In genomic region chr4:129633852-129634251, GRCm38 (mm10) we compare ENCODE assay signal across 24 mouse cellular contexts. TPM values are rescaled to one million over a fixed set of nuclear protein-coding genes. Genes with fewer than 3 reads are reported as not detected.
DNase-seq lines count a peak whose midpoint lies in the region; ATAC-seq and TF ChIP-seq lines count a peak whose summit lies in the region.
"Had no signal": no experiment of that assay in that cellular context is flagged by ENCODE, and none has a peak within 500 bp of the region (broad histone marks: within the 10 kb centered on the region; RNA-seq: fewer than 3 reads in every experiment).

No protein-coding gene starts in this region.

- peak overlapping the region; percentile 35; the same call in 1 of the 2 replicates for H3K27ac ChIP-seq in intestine, postnatal 0 days (ENCODE audit: low read depth, low read length)
- H3K27ac ChIP-seq in intestine, embryonic 16.5 days (ENCODE audit: low read length) = no peak overlapping the region
- H3K27ac ChIP-seq in liver, embryonic 14.5 days = no peak overlapping the region
- H3K27ac ChIP-seq: forebrain, embryonic 10.5 days; heart, adult 2 months; heart, embryonic 13.5 days; neural tube, embryonic 12.5 days had no signal

- H3K4me1 ChIP-seq in intestine, postnatal 0 days (replicated peaks; ENCODE audit: control insufficient read depth, insufficient read depth, low read length) = no peaks in the 10 kb centered on the region; the same call in 1 of the 2 replicates
- peaks cover 5% of the 10 kb centered on the region for H3K4me1 ChIP-seq in intestine, embryonic 16.5 days (ENCODE audit: control insufficient read depth, insufficient read depth, low read length)
- H3K4me1 ChIP-seq in erythroblast, embryonic 14.5 days (ENCODE audit: control insufficient read depth) = peaks cover 47% of the 10 kb centered on the region
- H3K4me1 ChIP-seq in liver, embryonic 14.5 days (replicated peaks; ENCODE audit: control insufficient read depth in 2 of 2, insufficient read depth in 2 of 2, low read length in 1 of 2) = peaks cover 7 to 14% of the 10 kb centered on the region in 2 experiments

- no peak overlapping the region for H3K4me2 ChIP-seq in intestine, postnatal 0 days (replicated peaks; ENCODE audit: low read depth)
- H3K4me2 ChIP-seq in intestine, embryonic 16.5 days (ENCODE audit: low read depth, low read length) = no peak overlapping the region
- peak overlapping the region; percentile 40 for H3K4me2 ChIP-seq in liver, embryonic 14.5 days (ENCODE audit: low read depth)
- H3K4me2 ChIP-seq: heart, embryonic 13.5 days; neural tube, embryonic 12.5 days had no signal

- TF ChIP-seq CTCF in intestine, postnatal 0 days (IDR thresholded peaks at IDR 0.05; ENCODE audit: low read depth) = no peak
- no peak for TF ChIP-seq CTCF in liver, embryonic 14.5 days (IDR thresholded peaks at IDR 0.05; ENCODE audit: low read depth)

- H3K36me3 ChIP-seq in intestine, postnatal 0 days (ENCODE audit: control insufficient read depth, insufficient read depth) = peaks cover 93% of the 10 kb centered on the region
- H3K36me3 ChIP-seq in intestine, embryonic 16.5 days (ENCODE audit: control insufficient read depth, insufficient read depth, low read length) = peaks cover 41% of the 10 kb centered on the region
- peaks cover 93% of the 10 kb centered on the region for H3K36me3 ChIP-seq in erythroblast, embryonic 14.5 days (ENCODE audit: control insufficient read depth)
- peaks cover 88% of the 10 kb centered on the region for H3K36me3 ChIP-seq in liver, embryonic 14.5 days (replicated peaks; ENCODE audit: control insufficient read depth, insufficient read depth, low read depth)

- H3K4me3 ChIP-seq in intestine, postnatal 0 days (ENCODE audit: low read depth, low read length) = no peak overlapping the region
- no peak overlapping the region for H3K4me3 ChIP-seq in intestine, embryonic 16.5 days (ENCODE audit: low read length)
- H3K4me3 ChIP-seq in erythroblast, embryonic 14.5 days (replicated peaks) = peak overlapping the region; percentile 9
- no peak overlapping the region for H3K4me3 ChIP-seq in liver, embryonic 14.5 days (ENCODE audit: insufficient read depth in 1 of 2, low read depth in 2 of 2, low read length in 2 of 2)
- H3K4me3 ChIP-seq: forebrain, embryonic 10.5 days; heart, adult 2 months; heart, embryonic 13.5 days; megakaryocyte, embryonic 14.5 days; neural tube, embryonic 12.5 days had no signal

- no peaks in the 10 kb centered on the region for H3K9me3 ChIP-seq in intestine, postnatal 0 days (ENCODE audit: control insufficient read depth)
- H3K9me3 ChIP-seq in intestine, embryonic 16.5 days (ENCODE audit: control insufficient read depth, low read length) = no peaks in the 10 kb centered on the region
- H3K9me3 ChIP-seq in erythroblast, embryonic 14.5 days (ENCODE audit: control insufficient read depth, low read length) = no peaks in the 10 kb centered on the region
- no peaks in the 10 kb centered on the region for H3K9me3 ChIP-seq in liver, embryonic 14.5 days (ENCODE audit: control insufficient read depth, low read length)
- H3K9me3 ChIP-seq: forebrain, embryonic 10.5 days; heart, embryonic 13.5 days; megakaryocyte, embryonic 14.5 days; neural tube, embryonic 12.5 days had no signal

- DNase-seq in liver, embryonic 14.5 days (ENCODE audit: low read depth in 3 of 3, low spot score in 3 of 3) = no peak
- no peak for DNase-seq in yolk sac, embryonic 10.5 days (ENCODE audit: low spot score)
- DNase-seq in T-cell, adult 2 months (ENCODE audit: low spot score) = no peak
- DNase-seq in adrenal gland, postnatal 4 days (ENCODE audit: low spot score in 2 of 2) = no peak
- DNase-seq: adrenal gland, postnatal 10 days; cerebellum, adult 8-10 months; cerebellum, postnatal 36 days; gastrocnemius, postnatal 25 days; heart, adult 2 months; heart, postnatal 14 days; kidney, adult 18-20 months; kidney, postnatal 14 days; lung, adult 18-20 months; midbrain, embryonic 14.5 days; thymus, postnatal 36 days had no signal

- no peak overlapping the region for H3K9ac ChIP-seq in intestine, postnatal 0 days (ENCODE audit: low read depth, low read length)
- H3K9ac ChIP-seq in intestine, embryonic 16.5 days (ENCODE audit: low read depth, low read length) = no peak overlapping the region
- peak overlapping the region; percentile 9; the same call in 1 of the 2 replicates for H3K9ac ChIP-seq in liver, embryonic 14.5 days (replicated peaks)
- H3K9ac ChIP-seq: heart, embryonic 13.5 days; neural tube, embryonic 12.5 days had no signal

- 75% methylated on average over 6 of the region's 6 CpGs for WGBS in intestine, postnatal 0 days
- 80% methylated on average over 6 of the region's 6 CpGs for WGBS in intestine, embryonic 16.5 days
- WGBS in liver, embryonic 14.5 days (ENCODE audit: insufficient replicate concordance) = 34% methylated on average over 6 of the region's 6 CpGs

- no peak for ATAC-seq in intestine, postnatal 0 days
- no peak for ATAC-seq in intestine, embryonic 16.5 days
- ATAC-seq in liver, embryonic 14.5 days (ENCODE audit: insufficient read depth) = peak; percentile 79
- ATAC-seq: activated CD4-positive, CD25-positive, alpha-beta regulatory T cell, adult 4 months; forebrain, embryonic 16.5 days had no signal

- 0 out of 2 replicates have a peak, but pooled peaks have one; percentile 15 for TF ChIP-seq EP300 in liver, embryonic 14.5 days (IDR thresholded peaks at IDR 0.05; ENCODE audit: low read depth)

- no peaks in the 10 kb centered on the region for H3K27me3 ChIP-seq in intestine, postnatal 0 days (replicated peaks; ENCODE audit: control insufficient read depth, insufficient read depth, low read length)
- no peaks in the 10 kb centered on the region for H3K27me3 ChIP-seq in intestine, embryonic 16.5 days (replicated peaks; ENCODE audit: control insufficient read depth, insufficient read depth, low read length)
- no peaks in the 10 kb centered on the region for H3K27me3 ChIP-seq in erythroblast, embryonic 14.5 days (ENCODE audit: control insufficient read depth)
- no peaks in the 10 kb centered on the region for H3K27me3 ChIP-seq in liver, embryonic 14.5 days (ENCODE audit: control insufficient read depth, insufficient read depth, low read length)
- H3K27me3 ChIP-seq: heart, embryonic 13.5 days; megakaryocyte, embryonic 14.5 days; neural tube, embryonic 12.5 days had no signal

RNA-seq across cellular contexts. Expression of gene Txlna, which starts 7.0 kb away (rescaled TPM):
- 18.5 and 19.2 TPM in 2 replicates for polyA plus RNA-seq in intestine, postnatal 0 days (2015; fragmentation: Nextera tagmentation; extraction: Ambion mirVana)
- polyA plus RNA-seq in intestine, embryonic 16.5 days (2015; fragmentation: Nextera tagmentation; extraction: Ambion mirVana) = 54.9 and 55.7 TPM in 2 replicates
- 2.8 and 3.0 TPM in 2 replicates for polyA plus RNA-seq in erythroblast, embryonic 14.5 days (2012)
- polyA plus RNA-seq in liver, embryonic 14.5 days (2012; rRNA removed) = 12.2 and 17.0 TPM in 2 replicates
- polyA plus RNA-seq in liver, embryonic 14.5 days (2014; fragmentation: Nextera tagmentation; extraction: Ambion mirVana) = 26.3 and 30.3 TPM in 2 replicates
- total RNA-seq in adrenal gland, postnatal 4 days (2021) = 10 to 100 TPM; 73.6 to 79.8 TPM

RNA-seq across cellular contexts. Expression of gene Ccdc28b, which starts 10.1 kb away (rescaled TPM):
- 29.6 and 32.0 TPM in 2 replicates for polyA plus RNA-seq in intestine, postnatal 0 days (2015; fragmentation: Nextera tagmentation; extraction: Ambion mirVana)
- 42.7 and 44.6 TPM in 2 replicates for polyA plus RNA-seq in intestine, embryonic 16.5 days (2015; fragmentation: Nextera tagmentation; extraction: Ambion mirVana)
- 0.73 and 2.6 TPM in 2 replicates for polyA plus RNA-seq in erythroblast, embryonic 14.5 days (2012)
- polyA plus RNA-seq in liver, embryonic 14.5 days (2012; rRNA removed) = 5.7 and 12.0 TPM in 2 replicates
- polyA plus RNA-seq in liver, embryonic 14.5 days (2014; fragmentation: Nextera tagmentation; extraction: Ambion mirVana) = 11.0 and 12.4 TPM in 2 replicates
- total RNA-seq in adrenal gland, postnatal 4 days (2021) = 10 to 100 TPM; 61.5 to 62.6 TPM

RNA-seq across cellular contexts. Expression of gene Iqcc, which starts 15.0 kb away (rescaled TPM):
- 15.9 and 17.9 TPM in 2 replicates for polyA plus RNA-seq in intestine, postnatal 0 days (2015; fragmentation: Nextera tagmentation; extraction: Ambion mirVana)
- 24.3 and 31.2 TPM in 2 replicates for polyA plus RNA-seq in intestine, embryonic 16.5 days (2015; fragmentation: Nextera tagmentation; extraction: Ambion mirVana)
- polyA plus RNA-seq in erythroblast, embryonic 14.5 days (2012) = 0.09 and 0.11 TPM in 2 replicates
- polyA plus RNA-seq in liver, embryonic 14.5 days (2012; rRNA removed) = 6.2 and 8.8 TPM in 2 replicates
- 7.0 and 9.2 TPM in 2 replicates for polyA plus RNA-seq in liver, embryonic 14.5 days (2014; fragmentation: Nextera tagmentation; extraction: Ambion mirVana)
- 10 to 100 TPM; 26.6 to 31.2 TPM for total RNA-seq in adrenal gland, postnatal 4 days (2021)

RNA-seq across cellular contexts. Expression of gene Dcdc2b, which starts 19.8 kb away (rescaled TPM):
- polyA plus RNA-seq in intestine, postnatal 0 days (2015; fragmentation: Nextera tagmentation; extraction: Ambion mirVana) = 1.1 and 1.2 TPM in 2 replicates
- polyA plus RNA-seq in intestine, embryonic 16.5 days (2015; fragmentation: Nextera tagmentation; extraction: Ambion mirVana) = 1.6 and 1.7 TPM in 2 replicates
- polyA plus RNA-seq in erythroblast, embryonic 14.5 days (2012) = not detected in 2 replicates
- 0.28 and 0.47 TPM in 2 replicates for polyA plus RNA-seq in liver, embryonic 14.5 days (2012; rRNA removed)
- polyA plus RNA-seq in liver, embryonic 14.5 days (2014; fragmentation: Nextera tagmentation; extraction: Ambion mirVana) = 0.19 and 0.61 TPM in 2 replicates
- total RNA-seq in adrenal gland, postnatal 4 days (2021) = 1 to 10 TPM; 2.9 to 3.3 TPM

RNA-seq across cellular contexts. Expression of gene Tmem234, which starts 33.4 kb away (rescaled TPM):
- polyA plus RNA-seq in intestine, postnatal 0 days (2015; fragmentation: Nextera tagmentation; extraction: Ambion mirVana) = 135 and 146 TPM in 2 replicates
- 180 and 186 TPM in 2 replicates for polyA plus RNA-seq in intestine, embryonic 16.5 days (2015; fragmentation: Nextera tagmentation; extraction: Ambion mirVana)
- 53.2 and 58.6 TPM in 2 replicates for polyA plus RNA-seq in erythroblast, embryonic 14.5 days (2012)
- polyA plus RNA-seq in liver, embryonic 14.5 days (2012; rRNA removed) = 78.5 and 84.2 TPM in 2 replicates
- polyA plus RNA-seq in liver, embryonic 14.5 days (2014; fragmentation: Nextera tagmentation; extraction: Ambion mirVana) = 108 and 129 TPM in 2 replicates
- total RNA-seq in adrenal gland, postnatal 4 days (2021) = 100 to 1,000 TPM; 111 to 114 TPM
